Mouse (Mus musculus): ENCODE results near the gene Mst1r.

GRCm38 (mm10) chr9:107960928-107961327, 54.3 kb downstream of the Mst1r start:
- TF ChIP-seq CTCF (conservative IDR thresholded peaks at IDR 0.05 in 1 of 2, IDR thresholded peaks at IDR 0.05 in 1 of 2; ENCODE audit: low read depth in 2 of 2, low read length in 2 of 2), result peak in 1 of 2 experiments; percentile 46; a peak in 2 of 4 replicates
- no peak for TF ChIP-seq POLR2A (IDR thresholded peaks at IDR 0.05; ENCODE audit: low read depth, low read length)
- no peak for TF ChIP-seq MAZ (IDR thresholded peaks at IDR 0.05; ENCODE audit: low read depth, low read length)
- no peak for TF ChIP-seq HCFC1 (IDR thresholded peaks at IDR 0.05; ENCODE audit: low read depth, low read length)
- no peak for TF ChIP-seq USF1 (IDR thresholded peaks at IDR 0.05; ENCODE audit: low read depth, low read length)
- TF ChIP-seq GABPA (IDR thresholded peaks at IDR 0.05; ENCODE audit: insufficient replicate concordance, low read depth, low read length), result no peak
- no peak for TF ChIP-seq TBP (conservative IDR thresholded peaks at IDR 0.05; ENCODE audit: low read depth, low read length)
